ENCODE assay signal across 8 mouse cellular contexts in the genomic region with DNA sequence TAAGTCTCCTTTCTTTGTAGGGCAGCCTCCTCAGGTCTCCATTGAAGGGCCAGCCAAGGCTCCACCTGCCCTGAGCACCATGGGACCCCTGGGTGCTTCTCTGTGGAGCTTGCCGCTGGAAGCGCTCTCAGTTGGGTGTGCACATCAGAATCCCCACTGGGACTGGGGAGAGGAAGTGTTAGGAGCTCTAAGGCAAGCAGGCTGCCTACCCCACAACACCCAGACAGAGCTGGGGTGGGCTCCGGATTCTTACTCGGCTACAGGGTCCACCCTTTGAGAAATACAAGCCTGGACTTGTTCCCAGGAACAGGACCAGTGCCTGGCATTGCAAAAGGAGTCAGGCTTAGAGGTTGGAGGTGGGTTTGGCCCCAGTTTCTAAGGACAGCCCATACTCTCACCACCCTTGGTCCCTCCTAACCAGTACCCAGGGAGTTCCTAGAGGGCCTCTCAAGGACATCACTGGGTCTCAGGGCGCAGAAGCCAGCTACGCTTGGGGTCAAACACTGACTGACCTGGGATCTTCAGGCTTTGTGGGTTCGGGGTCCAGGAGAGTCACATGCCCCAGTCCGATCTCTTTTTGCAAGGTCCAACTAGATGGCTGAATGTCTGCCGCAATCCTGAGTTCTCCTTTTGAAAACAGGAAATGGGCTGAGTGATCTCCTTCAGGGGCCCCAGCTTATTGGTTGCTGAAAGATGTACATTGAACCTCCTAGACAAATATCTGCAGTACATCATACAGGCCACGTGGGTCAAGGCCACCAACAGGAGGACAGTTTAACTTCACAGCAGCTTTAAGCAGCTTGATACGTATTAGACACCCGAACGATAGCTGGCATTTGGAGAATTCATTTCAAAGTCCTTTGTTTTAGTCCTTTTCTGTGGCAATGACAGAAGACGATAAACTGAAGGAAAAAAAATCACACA. TPM values are rescaled to one million over a fixed set of nuclear protein-coding genes. Genes with fewer than 3 reads are reported as not detected.
A peak's percentile ranks its signal among the peaks of the same experiment; 100 is the strongest.
DNase-seq lines count a peak whose midpoint lies in the region; ATAC-seq lines count a peak whose summit lies in the region.

A gene (minus strand): TSS at position 655 of the 924 bp plus-strand sequence.

- ATAC-seq in midbrain, embryonic 11.5 days (ENCODE audit: low FRiP score), result no peak
- no peak for ATAC-seq in midbrain, embryonic 15.5 days (replicated peaks)
- ATAC-seq in midbrain, embryonic 13.5 days, result no peak

- H3K27ac ChIP-seq in midbrain, embryonic 11.5 days (ENCODE audit: low read depth, low read length), result no peak within 1 kb of the TSS
- no peak within 1 kb of the TSS for H3K27ac ChIP-seq in midbrain, embryonic 15.5 days
- H3K27ac ChIP-seq in midbrain, embryonic 13.5 days, result no peak within 1 kb of the TSS

- peak; percentile 73 for DNase-seq in midbrain, embryonic 11.5 days (ENCODE audit: low spot score, missing footprints)
- DNase-seq in liver, result peak; percentile 11
- DNase-seq in naive thymus-derived CD4-positive, alpha-beta T cell, adult 2 months (ENCODE audit: low read depth), result peak; percentile 88
- DNase-seq in cerebellum, postnatal 36 days, result no peak
- DNase-seq in adrenal gland, postnatal 25 days, result no peak
- no peak for DNase-seq in frontal cortex, postnatal 10 days (ENCODE audit: low spot score in 2 of 2)

- no peaks in the 10 kb centered on the region for H3K9me3 ChIP-seq in midbrain, embryonic 11.5 days (ENCODE audit: control insufficient read depth, low read length)
- no peaks in the 10 kb centered on the region for H3K9me3 ChIP-seq in midbrain, embryonic 15.5 days
- H3K9me3 ChIP-seq in midbrain, embryonic 13.5 days, result no peaks in the 10 kb centered on the region

- H3K36me3 ChIP-seq in midbrain, embryonic 11.5 days (ENCODE audit: control insufficient read depth, insufficient read depth, low read length), result no peaks in the 10 kb centered on the region
- H3K36me3 ChIP-seq in midbrain, embryonic 15.5 days (replicated peaks), result no peaks in the 10 kb centered on the region
- no peaks in the 10 kb centered on the region for H3K36me3 ChIP-seq in midbrain, embryonic 13.5 days

- no peaks in the 10 kb centered on the region for H3K4me1 ChIP-seq in midbrain, embryonic 11.5 days (ENCODE audit: control insufficient read depth, insufficient read depth, low read length)
- H3K4me1 ChIP-seq in midbrain, embryonic 15.5 days, result no peaks in the 10 kb centered on the region
- H3K4me1 ChIP-seq in midbrain, embryonic 13.5 days (replicated peaks), result no peaks in the 10 kb centered on the region; the same call in 1 of the 2 replicates

- WGBS in midbrain, embryonic 11.5 days, result 86% methylated on average over 14 of the region's 14 CpGs
- WGBS in midbrain, embryonic 15.5 days, result 84% methylated on average over 14 of the region's 14 CpGs
- WGBS in midbrain, embryonic 13.5 days, result 87% methylated on average over 14 of the region's 14 CpGs

- no peaks in the 10 kb centered on the region for H3K27me3 ChIP-seq in midbrain, embryonic 11.5 days (ENCODE audit: control insufficient read depth, insufficient read depth, low read length)
- no peaks in the 10 kb centered on the region for H3K27me3 ChIP-seq in midbrain, embryonic 15.5 days (replicated peaks)
- H3K27me3 ChIP-seq in midbrain, embryonic 13.5 days, result no peaks in the 10 kb centered on the region

- no peak within 1 kb of the TSS for H3K4me2 ChIP-seq in midbrain, embryonic 11.5 days
- H3K4me2 ChIP-seq in midbrain, embryonic 15.5 days, result no peak within 1 kb of the TSS
- H3K4me2 ChIP-seq in midbrain, embryonic 13.5 days (replicated peaks), result no peak within 1 kb of the TSS

- no peak within 1 kb of the TSS for H3K4me3 ChIP-seq in midbrain, embryonic 11.5 days (ENCODE audit: low read depth, low read length)
- H3K4me3 ChIP-seq in midbrain, embryonic 15.5 days, result no peak within 1 kb of the TSS
- H3K4me3 ChIP-seq in midbrain, embryonic 13.5 days (replicated peaks), result no peak within 1 kb of the TSS

- H3K9ac ChIP-seq in midbrain, embryonic 11.5 days (ENCODE audit: low read length), result no peak within 1 kb of the TSS
- H3K9ac ChIP-seq in midbrain, embryonic 15.5 days, result no peak within 1 kb of the TSS
- no peak within 1 kb of the TSS for H3K9ac ChIP-seq in midbrain, embryonic 13.5 days (replicated peaks)

RNA-seq across cellular contexts. Expression of the gene that starts here (rescaled TPM):
- polyA plus RNA-seq in midbrain, embryonic 11.5 days (2014; fragmentation: Nextera tagmentation; extraction: Ambion mirVana), result 0.74 and 1.4 TPM in 2 replicates
- 1.1 and 1.8 TPM in 2 replicates for polyA plus RNA-seq in midbrain, embryonic 15.5 days (2015; fragmentation: Nextera tagmentation; extraction: Ambion mirVana)
- 0.90 and 1.1 TPM in 2 replicates for polyA plus RNA-seq in midbrain, embryonic 13.5 days (2015; fragmentation: Nextera tagmentation; extraction: Ambion mirVana)
- total RNA-seq in adrenal gland, postnatal 25 days (2021), result 0.95 and 1.3 TPM in 2 replicates

Comparison
In these comparisons a context has a peak if more than half of its experiments do, and no peak if none do; other contexts are left out.
1. DNase-seq: peak in midbrain, embryonic 11.5 days (single experiment), liver (single experiment) and naive thymus-derived CD4-positive, alpha-beta T cell, adult 2 months (single experiment); none in cerebellum, postnatal 36 days (0 of 2), adrenal gland, postnatal 25 days (single experiment) and frontal cortex, postnatal 10 days (0 of 2).